Mouse (Mus musculus) adrenal gland, postnatal 0 days (tissue): Measurements from ENCODE around the gene Gm3159. TPM values are rescaled to one million over a fixed set of nuclear protein-coding genes. Genes with fewer than 3 reads are reported as not detected.

Experiments used
- polyA plus RNA-seq: library from polyadenylated mRNA; unstranded; fragments of >200 nt; fragmentation: Nextera tagmentation; extraction: Ambion mirVana; gene quantifications from 2 replicates; pipeline ENCODE4 v1.2.1, GENCODE M21; 2015

Gm3159 gene
- not detected in 2 replicates for polyA plus RNA-seq

DNA sequence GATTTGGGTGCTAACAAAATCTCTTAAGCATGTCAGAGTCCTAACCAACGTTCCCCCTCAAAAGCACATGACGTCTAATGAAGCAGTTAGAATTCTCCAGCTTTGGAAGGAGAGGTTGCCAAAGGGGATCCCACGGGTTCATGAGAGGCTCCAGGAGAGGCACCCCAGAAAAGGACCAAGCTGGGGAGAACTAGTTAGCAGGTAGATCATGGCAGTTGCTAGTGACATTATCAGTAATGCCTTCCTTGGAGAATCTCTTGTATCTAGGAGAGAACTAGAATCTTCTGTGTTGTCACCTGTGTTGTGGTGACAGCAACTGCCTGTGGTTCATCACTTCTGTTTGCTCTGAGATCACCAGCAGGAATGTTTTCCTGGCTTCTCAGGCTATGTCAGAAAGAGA lies at the start of gene Gm3159:
TSS of gene Gm3159 (plus strand) at position 301 of the 400 bp plus-strand sequence.

DNA sequence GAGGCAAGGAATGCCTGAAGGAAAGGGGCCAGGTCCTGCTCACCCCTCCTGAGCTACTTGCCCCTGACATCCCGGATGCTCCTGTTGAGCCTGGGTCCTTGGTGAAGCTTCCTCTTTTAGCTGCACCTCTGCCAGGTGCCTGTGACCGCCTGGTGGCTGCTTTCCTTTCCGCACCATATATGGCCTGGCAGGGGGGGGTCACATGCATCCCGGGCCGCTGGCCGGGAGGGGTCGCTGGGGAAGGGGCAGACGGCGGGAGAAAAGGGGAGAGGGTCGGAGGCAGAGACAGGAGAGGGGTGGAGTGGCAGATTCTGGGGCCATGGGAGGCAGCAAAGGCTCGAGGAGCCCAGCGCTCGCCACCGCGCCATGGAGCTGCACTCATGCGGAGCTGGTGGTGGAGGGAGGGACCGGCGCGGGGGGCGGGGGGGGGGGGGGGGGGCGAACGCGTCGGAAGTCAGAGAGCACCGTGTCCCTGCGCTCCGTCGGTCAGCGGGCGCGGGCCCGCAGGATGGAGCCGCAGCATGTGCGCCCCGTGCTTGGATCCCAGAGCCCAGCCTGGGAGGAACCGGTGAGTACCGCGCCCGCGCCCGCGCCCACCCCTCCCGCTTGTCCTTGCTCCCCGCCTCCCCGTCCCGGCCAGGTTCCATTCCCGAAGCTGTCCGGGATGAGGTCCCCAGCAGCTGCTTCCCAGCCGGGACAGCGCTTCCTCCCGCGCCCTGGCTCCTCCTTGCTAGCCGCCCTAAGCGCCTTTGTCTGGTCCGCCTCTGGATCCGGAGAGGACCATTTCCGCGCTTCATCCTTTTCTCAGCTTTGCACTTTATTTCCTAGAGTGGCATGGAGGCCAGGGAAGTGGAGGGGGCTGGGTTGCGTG lies 17.9 kb downstream of the Gm3159 start, which contains the start of gene Gm3164:
TSS of gene Gm3164 (plus strand) at position 484 of the 871 bp plus-strand sequence.

DNA sequence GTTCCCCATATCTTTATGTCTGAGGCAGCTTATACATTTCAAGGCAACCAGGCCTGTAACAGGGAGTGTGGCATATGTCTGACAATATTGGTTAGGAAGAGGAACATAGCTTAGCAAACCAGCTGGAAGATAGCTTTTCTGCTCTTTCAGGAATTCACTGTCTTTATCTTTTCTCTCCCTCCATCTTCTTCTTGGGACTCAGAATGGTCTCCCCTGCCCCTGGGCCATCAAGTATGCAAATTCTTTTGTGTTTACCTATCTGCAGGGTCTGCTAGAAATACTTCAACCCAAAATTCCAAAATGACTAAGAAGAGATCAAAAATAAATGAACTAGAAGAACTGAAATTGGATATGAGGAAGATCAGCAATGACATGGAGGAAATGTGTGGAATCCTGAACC lies 33.4 kb downstream of the Gm3159 start, which contains the start of gene Gm3173:
TSS of gene Gm3173 (plus strand) at position 301 of the 400 bp plus-strand sequence.

Other genes starting within 250 kb of the Gm3159 start
- not detected in 2 replicates for gene Gm3127, start 232.5 kb upstream of the Gm3159 start, polyA plus RNA-seq
- 0.19 and 0.58 TPM in 2 replicates for gene Gm2974, start 214.9 kb upstream of the Gm3159 start, polyA plus RNA-seq
- gene Gm3138, start 147.9 kb upstream of the Gm3159 start, polyA plus RNA-seq = not detected in 2 replicates
- gene Gm3149, start 80.2 kb upstream of the Gm3159 start, polyA plus RNA-seq = not detected in 2 replicates
- gene 2610042L04Rik, start 62.8 kb upstream of the Gm3159 start, polyA plus RNA-seq = not detected in 2 replicates
- gene Gm3164, start 17.9 kb downstream of the Gm3159 start, polyA plus RNA-seq = 0.21 TPM in 1 of 2 replicates, not detected in the other
- gene Gm3173, start 33.5 kb downstream of the Gm3159 start, polyA plus RNA-seq = not detected in 2 replicates
- gene Gm3182, start 84.2 kb downstream of the Gm3159 start, polyA plus RNA-seq = not detected in 2 replicates
- gene Gm3047, start 157.9 kb downstream of the Gm3159 start, polyA plus RNA-seq = not detected in 2 replicates
- not detected in 2 replicates for gene Gm8159, start 234.8 kb downstream of the Gm3159 start, polyA plus RNA-seq